Mouse (Mus musculus): ENCODE measurements around the gene Lin7b.
"Not testable (repeated sequence)": the region's sequence is repeated elsewhere in the genome, so short reads cannot be mapped to it uniquely, and the experiment has no call there.

The Lin7b gene

DNA sequence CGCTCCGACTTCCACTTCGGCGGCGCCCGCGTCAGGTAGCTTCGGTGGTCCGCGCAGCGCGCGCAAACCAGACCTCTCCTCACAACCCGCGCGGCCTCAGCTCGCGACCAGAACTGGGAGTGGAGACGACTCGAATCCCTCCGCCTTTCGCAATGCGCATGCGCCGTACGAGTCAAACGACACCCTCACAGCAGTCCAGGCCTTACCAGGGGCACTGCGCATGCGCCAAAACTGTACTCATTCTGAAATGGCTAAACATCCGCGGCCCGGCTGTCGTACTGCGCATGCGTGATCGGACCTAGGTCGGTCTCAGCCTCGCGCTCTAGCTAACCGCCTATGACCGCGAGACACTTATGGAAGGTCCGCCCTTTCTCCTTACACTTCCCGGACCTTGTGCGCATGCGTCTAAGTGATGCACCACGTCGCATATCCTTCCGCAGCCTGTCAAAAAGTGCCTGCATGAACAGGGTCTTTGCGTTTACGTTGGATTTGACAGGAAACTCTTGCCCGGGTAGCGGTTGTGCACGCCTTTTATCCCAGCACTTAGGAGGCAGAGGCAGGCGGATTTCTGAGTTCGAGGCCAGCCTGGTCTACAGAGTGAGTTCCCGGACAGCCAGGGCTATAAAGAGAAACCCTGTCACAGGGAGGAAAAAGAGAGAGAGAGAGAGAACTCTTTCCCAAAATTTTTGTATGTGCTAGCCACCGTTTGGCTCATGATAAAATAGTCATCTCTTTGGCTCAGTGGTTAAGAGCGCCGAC is 25.4 kb upstream of the Lin7b start, which contains the start of gene Snrnp70:
Snrnp70 (minus strand) TSS at position 165 of the 759 bp plus-strand sequence.
- DNase-seq (ENCODE audit: low spot score) = peak; percentile 100

DNA sequence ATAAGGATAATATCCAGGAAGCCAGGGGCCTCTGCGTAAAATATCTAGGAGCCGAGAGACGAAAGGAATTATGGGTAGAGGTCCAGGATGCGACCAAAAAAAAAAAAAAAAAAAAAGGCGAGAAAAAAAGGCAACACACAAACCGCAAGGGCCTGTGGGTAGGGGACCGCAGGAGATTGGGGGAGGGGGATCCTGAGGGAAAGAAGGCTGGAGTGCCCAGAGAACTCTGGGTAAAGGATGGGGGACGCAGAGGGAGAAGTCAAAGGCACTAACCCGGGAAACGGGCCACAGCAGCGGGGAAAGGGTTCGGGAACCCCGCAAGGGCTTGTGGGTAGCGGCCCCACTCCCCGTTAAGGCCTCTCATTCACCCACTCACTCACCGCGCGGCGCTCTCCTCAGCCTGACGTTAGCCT is 24.8 kb upstream of the Lin7b start:
- DNase-seq (ENCODE audit: low spot score) = peak; percentile 59

DNA sequence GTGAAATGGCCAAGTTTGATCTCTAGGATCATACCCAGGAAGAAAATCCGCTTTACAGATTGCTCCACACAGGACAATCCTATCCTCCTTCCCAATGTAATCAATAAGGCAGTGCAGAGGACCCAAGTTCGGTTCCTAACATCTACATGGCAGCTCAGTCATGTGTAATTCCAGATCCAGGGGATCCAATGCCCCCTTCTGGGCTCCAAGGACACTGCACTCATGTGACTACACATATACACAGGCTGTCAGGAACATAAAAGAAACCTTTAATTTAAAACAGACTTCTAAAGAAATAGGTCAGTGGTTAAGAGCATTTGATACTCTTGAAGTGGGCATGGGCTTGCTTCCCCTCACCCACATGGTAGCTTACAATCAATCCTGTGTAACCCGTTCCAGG is 15.7 kb upstream of the Lin7b start:
- DNase-seq (ENCODE audit: low spot score) = no peak

DNA sequence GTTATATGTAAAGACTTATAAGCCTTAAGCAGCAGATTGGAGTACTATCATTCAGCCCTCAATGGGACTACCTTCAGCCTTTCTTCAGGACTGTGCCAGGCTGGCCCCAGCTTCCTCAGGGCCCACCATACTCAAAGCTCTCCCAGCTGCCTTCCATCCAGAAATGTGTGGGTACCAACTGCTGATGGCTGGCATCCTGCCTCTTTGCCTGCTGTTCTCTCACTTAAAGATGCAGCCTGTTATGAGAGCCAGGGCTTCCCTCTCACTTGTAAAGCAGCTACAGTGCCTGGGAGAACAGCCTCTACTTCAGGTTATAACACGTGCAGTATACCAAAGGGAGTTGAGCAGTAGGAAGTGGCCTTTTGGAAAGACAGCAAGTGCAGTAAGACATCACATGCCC is 5.7 kb upstream of the Lin7b start:
- DNase-seq (ENCODE audit: low spot score) = no peak

DNA sequence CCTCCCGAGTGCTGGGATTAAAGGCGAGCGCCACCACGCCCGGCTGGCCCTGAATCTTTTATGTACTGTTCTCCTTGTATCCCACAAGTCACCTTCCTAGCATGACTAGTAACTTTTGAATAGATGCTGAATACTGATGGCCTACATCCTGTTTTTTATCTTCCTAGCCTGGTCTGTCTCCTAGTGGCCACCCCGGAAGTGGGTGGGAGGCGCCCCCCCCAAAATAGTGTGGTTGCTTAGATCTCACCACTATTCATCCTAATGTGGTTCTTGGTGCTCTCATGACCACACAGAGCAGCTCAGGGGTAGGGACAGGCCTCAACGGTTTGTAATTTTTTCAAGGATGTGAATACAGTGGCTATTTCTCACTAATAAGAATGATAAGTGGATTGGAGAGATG is 4.2 kb upstream of the Lin7b start:
- no peak for DNase-seq (ENCODE audit: low spot score)

GRCm38 (mm10) chr7:45372371-45372770 is 2.0 kb upstream of the Lin7b start:
- DNase-seq (ENCODE audit: low spot score) = no peak

- no peak for DNase-seq (ENCODE audit: low spot score)
Measured at GRCm38 (mm10) chr7:45369836-45370474, 428 bp downstream of the Lin7b start.

DNA sequence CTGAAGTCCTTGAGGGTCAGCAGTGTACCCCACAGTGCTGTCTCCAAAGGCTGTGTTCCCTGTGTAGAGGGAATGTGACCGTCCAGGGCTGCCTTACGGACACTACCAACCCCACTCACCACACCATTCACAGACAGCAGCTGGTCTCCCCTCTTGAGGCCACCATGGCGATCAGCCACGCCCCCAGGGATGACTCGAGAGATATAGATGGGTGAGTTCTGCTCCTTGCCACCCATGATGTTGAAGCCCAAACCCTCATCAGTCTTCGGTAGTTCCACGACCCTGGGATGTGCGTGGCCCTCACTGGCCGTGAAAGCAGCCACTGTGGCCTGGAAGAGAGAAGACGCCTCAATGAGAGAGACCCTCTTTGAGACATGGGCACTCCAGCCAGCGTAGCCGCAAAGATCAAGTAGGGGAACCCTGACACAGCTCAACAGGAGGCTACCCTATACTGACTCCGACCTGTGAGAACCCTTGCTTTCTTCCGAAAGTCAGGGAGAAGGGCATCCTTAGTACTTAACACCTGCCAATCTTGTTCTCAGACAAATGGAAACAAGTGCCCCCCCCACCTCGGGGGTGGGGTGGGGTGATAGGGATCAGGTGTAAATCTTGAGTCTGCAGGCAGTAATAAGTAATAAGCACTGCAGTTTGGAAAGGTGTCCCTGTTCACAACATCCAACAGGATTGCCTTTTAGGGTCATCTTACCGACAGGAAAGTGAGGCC is 1.2 kb downstream of the Lin7b start:
- DNase-seq (ENCODE audit: low spot score) = no peak

- DNase-seq (ENCODE audit: low spot score) = no peak
Measured at GRCm38 (mm10) chr7:45368178-45368577, 2.2 kb downstream of the Lin7b start.

DNA sequence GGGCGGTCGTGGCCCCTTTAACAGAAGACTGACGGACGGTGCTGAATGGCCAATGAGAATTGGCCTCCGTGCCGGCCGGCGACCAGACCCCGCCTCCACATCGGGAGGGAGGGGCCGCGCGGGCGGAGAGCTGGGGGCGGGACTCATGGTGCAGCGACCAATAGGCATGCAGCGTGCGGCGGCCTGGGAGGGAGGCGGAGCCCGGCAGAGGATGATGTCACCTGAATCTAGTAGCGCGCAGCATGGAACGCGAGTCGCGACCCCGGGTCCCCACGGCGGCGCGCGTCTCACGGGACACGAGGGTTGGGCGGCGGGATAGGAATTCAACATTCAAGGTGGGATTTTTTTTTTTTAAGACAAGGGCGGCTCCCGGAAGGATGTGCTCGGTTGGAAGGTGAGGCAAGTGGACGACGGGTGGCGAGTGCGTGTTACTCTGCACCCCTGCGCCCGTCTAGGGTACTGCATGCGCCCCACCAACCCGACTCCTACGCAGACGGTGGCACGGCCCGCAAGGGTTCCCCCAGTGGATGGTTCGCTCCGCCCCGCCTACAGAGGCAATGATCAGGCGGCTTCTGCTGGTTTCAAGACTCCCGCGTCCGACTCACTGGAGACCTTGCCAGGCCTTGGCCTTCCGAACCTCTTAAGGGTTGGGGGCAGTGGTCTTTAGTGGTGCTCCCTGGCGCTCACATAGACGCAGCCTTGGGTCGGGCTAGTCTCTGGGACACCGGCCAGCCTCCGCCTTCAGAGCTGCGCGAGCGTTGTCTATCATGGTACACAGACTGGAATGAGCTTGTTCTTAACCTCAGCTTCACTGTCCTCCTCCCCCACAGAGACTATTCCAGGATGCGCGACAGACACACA is 3.1 kb downstream of the Lin7b start:
- peak; percentile 93 for DNase-seq (ENCODE audit: low spot score)

DNA sequence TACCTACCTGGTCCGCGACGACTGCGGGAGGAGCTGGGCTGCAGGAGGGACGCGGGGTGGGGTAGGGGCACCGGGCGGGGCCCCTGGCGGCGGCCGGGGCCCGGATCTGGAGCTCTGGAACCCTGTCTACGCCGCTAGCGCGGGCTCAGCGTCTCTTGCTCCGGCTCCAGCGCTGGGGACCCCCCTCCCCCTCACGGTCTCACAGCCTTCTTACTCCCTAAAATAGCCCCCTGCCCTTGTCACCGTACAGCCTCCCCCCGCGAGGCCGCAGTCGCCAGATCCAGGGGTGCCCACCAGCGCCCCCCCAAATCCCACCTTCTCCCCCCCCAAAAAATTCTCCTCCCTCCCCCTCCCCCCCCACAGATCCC is 3.7 kb downstream of the Lin7b start, which contains the start of gene Ppfia3:
Ppfia3 (minus strand) TSS at position 368 of the 368 bp plus-strand sequence.
- no peak for DNase-seq (ENCODE audit: low spot score)

DNA sequence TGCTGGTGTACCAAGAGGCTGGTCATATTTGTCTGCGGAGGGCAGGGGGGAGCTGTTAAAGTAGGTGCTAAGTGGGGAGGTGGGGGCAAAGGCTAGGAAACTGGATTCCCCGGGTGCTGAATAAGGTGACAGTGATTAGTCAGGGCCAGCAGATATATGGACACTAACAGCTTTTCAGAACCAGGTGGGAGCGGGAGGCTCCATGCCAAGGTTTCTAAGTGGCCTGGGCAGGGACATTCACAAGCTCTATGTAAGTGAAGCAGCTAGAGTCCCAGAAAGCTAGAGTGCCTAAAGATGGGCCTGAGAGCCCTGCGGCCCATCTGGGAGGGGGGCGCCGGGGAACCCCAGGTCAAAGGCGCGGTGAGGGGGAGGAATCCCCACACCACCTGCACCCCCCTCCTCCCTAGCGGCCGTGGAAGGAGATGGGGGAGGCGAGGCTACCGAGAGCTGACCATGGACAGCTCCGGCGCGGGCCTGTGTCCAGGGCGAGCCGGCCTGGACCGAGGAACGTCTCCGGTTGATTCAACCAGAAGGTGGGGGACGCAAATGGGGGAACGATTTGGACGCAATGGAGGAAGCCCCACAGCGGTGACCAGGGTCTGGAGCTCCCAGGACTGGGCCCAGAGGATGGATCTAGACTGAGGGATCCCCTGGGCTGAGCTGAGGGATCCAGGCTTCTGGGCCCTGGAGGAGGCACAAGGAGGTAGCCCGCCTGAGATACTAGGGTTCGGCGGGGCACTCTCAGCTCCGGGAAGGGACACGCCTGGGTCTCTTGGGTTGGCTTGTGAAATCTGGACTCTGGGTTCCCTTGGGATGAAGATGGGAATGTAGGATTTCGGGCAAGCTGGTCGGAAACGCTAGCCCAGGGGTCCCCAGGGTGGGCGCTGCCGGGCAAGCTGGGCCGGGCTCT is 4.4 kb downstream of the Lin7b start:
- peak; percentile 27 for DNase-seq (ENCODE audit: low spot score)

- no peak for DNase-seq (ENCODE audit: low spot score)
Measured at GRCm38 (mm10) chr7:45363983-45364382, 6.4 kb downstream of the Lin7b start.

- no peak for DNase-seq (ENCODE audit: low spot score)
Measured at GRCm38 (mm10) chr7:45362801-45363200, 7.6 kb downstream of the Lin7b start.

GRCm38 (mm10) chr7:45361243-45361804 is 9.1 kb downstream of the Lin7b start:
- peak; percentile 74 for DNase-seq (ENCODE audit: low spot score)

GRCm38 (mm10) chr7:45360404-45361125 is 9.8 kb downstream of the Lin7b start:
- no peak for DNase-seq (ENCODE audit: low spot score)

DNA sequence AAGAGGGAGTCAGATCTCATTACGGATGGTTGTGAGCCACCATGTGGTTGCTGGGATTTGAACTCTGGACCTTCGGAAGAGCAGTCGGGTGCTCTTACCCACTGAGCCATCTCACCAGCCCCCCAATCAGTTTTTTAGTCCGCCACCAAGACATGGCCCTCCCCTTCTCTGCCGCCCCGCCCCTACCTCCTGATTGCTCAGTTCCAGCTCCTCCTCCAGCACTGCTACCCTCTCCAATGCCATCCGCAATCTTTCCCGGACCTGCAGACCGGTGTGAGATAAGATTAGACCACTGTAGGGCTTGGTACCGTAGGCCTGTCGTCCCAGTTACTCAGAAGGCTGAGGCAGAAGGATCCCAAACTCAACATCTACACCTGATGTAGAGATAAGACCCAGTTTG is 11.3 kb downstream of the Lin7b start:
- not testable (repeated sequence) for DNase-seq (ENCODE audit: low spot score)

DNA sequence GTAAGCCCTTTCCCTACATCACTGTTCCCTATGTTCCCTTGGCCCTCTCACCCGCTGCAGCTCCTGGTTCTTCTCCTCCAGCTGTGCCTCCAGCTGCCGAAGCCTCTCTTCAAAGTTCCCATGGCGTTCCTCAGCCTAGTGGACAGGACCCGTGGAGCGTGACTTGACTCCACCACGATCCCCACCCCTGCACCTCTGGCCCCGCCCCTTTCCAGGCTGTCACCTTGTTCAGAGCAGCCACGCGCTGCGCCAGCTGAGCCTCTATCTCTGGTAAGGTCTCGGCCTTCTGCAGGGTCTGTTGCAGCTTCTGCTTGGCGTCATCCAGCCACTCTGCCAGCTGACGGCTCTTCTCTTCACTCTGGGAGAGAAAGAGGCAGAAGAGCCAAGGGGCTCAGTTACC is 14.3 kb downstream of the Lin7b start:
- no peak for DNase-seq (ENCODE audit: low spot score)

- DNase-seq (ENCODE audit: low spot score) = no peak
Measured at GRCm38 (mm10) chr7:45355318-45356020, 14.9 kb downstream of the Lin7b start.
